In the genomic region with DNA sequence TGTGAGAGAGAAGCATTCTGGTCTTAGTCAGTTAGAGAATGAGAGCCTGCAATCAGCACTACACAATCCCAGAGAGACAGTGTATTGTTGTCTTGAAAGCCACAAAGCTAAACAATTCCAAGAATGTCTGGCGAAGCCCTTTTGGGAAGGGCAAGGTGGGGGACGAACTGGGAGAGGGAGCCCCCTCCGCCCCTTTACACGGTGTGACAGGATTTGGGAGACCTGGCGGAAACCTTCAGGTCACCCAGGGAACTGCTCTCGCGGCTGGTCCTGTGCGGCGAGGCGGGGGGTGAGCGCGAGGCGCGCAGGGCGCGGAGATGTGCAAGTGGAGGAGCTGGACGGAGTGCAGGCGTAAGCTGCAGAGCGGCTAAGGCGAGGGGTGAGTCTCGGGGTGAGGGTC, we compare ENCODE assay signal across 8 mouse cellular contexts. TPM values are rescaled to one million over a fixed set of nuclear protein-coding genes. Genes with fewer than 3 reads are reported as not detected.
DNase-seq lines count a peak whose midpoint lies in the region; ATAC-seq and TF ChIP-seq lines count a peak whose summit lies in the region.

No protein-coding gene starts in this region.

- peak; percentile 95 for DNase-seq in ES-CJ7 (ENCODE audit: low read depth, low spot score)
- DNase-seq in adrenal gland, adult 18-20 months (ENCODE audit: low spot score in 2 of 2) = peak; percentile 23 to 24
- peak; percentile 33 for DNase-seq in limb, embryonic 14.5 days (ENCODE audit: low spot score)
- peak; percentile 72 for DNase-seq in midbrain, embryonic 14.5 days
- peak; percentile 2 for DNase-seq in urinary bladder, postnatal 25 days (ENCODE audit: low spot score)

- H3K4me2 ChIP-seq in forebrain, embryonic 12.5 days = peak overlapping the region; percentile 99
- H3K4me2 ChIP-seq in hindbrain, embryonic 13.5 days = peak overlapping the region; percentile 100
- H3K4me2 ChIP-seq in limb, embryonic 14.5 days (replicated peaks; ENCODE audit: low read depth, low read length, severe bottlenecking) = peak overlapping the region; percentile 84
- H3K4me2 ChIP-seq in midbrain, embryonic 14.5 days (ENCODE audit: low read length) = peak overlapping the region; percentile 100

- peaks cover 6% of the 10 kb centered on the region for H3K4me1 ChIP-seq in forebrain, embryonic 12.5 days
- H3K4me1 ChIP-seq in hindbrain, embryonic 13.5 days (replicated peaks) = peaks cover 14% of the 10 kb centered on the region; the same call in 1 of the 2 replicates
- H3K4me1 ChIP-seq in limb, embryonic 14.5 days (ENCODE audit: control insufficient read depth, insufficient read depth, low read length) = peaks cover 6% of the 10 kb centered on the region; the same call in 1 of the 2 replicates
- peaks cover 6% of the 10 kb centered on the region; the same call in 1 of the 2 replicates for H3K4me1 ChIP-seq in midbrain, embryonic 14.5 days (ENCODE audit: control insufficient read depth, insufficient read depth, low read length)

- 0 out of 2 replicates have a peak, but pooled peaks have one; percentile 54 for TF ChIP-seq POLR2A in limb, embryonic 14.5 days (IDR thresholded peaks at IDR 0.05; ENCODE audit: borderline replicate concordance, extremely low read depth, insufficient read depth, insufficient read length)

- peaks cover 18% of the 10 kb centered on the region for H3K27me3 ChIP-seq in forebrain, embryonic 12.5 days
- H3K27me3 ChIP-seq in hindbrain, embryonic 13.5 days = peaks cover 24% of the 10 kb centered on the region
- no peaks in the 10 kb centered on the region for H3K27me3 ChIP-seq in limb, embryonic 14.5 days (ENCODE audit: control insufficient read depth, insufficient read depth, low read length)
- peaks cover 15% of the 10 kb centered on the region for H3K27me3 ChIP-seq in midbrain, embryonic 14.5 days (ENCODE audit: control insufficient read depth, insufficient read depth, low read length)

- 0% methylated on average over 21 of the region's 21 CpGs for WGBS in forebrain, embryonic 12.5 days
- WGBS in hindbrain, embryonic 13.5 days = 0% methylated on average over 21 of the region's 21 CpGs
- WGBS in limb, embryonic 14.5 days = under 1% methylated on average over 11 of the region's 21 CpGs
- under 1% methylated on average over 21 of the region's 21 CpGs for WGBS in midbrain, embryonic 14.5 days

- ATAC-seq in forebrain, embryonic 12.5 days (ENCODE audit: low FRiP score) = peak; percentile 89
- ATAC-seq in hindbrain, embryonic 13.5 days (ENCODE audit: low FRiP score) = peak; percentile 93
- ATAC-seq in limb, embryonic 14.5 days (ENCODE audit: low FRiP score, low read depth) = peak; percentile 76
- ATAC-seq in midbrain, embryonic 14.5 days (ENCODE audit: low FRiP score, low TSS enrichment) = peak; percentile 81
- ATAC-seq in monocyte, adult 5-6 weeks (replicated peaks; ENCODE audit: insufficient number of reproducible peaks, low FRiP score, low TSS enrichment, poor library complexity, severe bottlenecking) = no peak

- peak overlapping the region; percentile 61 for H3K9ac ChIP-seq in forebrain, embryonic 12.5 days
- H3K9ac ChIP-seq in hindbrain, embryonic 13.5 days = peak overlapping the region; percentile 76
- H3K9ac ChIP-seq in limb, embryonic 14.5 days (ENCODE audit: low read depth, low read length, severe bottlenecking) = peak overlapping the region; percentile 86
- H3K9ac ChIP-seq in midbrain, embryonic 14.5 days (replicated peaks; ENCODE audit: low read length) = peak overlapping the region; percentile 61

- H3K4me3 ChIP-seq in forebrain, embryonic 12.5 days (replicated peaks) = peak overlapping the region; percentile 72
- H3K4me3 ChIP-seq in hindbrain, embryonic 13.5 days = peak overlapping the region; percentile 79
- peak overlapping the region; percentile 81 for H3K4me3 ChIP-seq in limb, embryonic 14.5 days (replicated peaks; ENCODE audit: low read length)
- peak overlapping the region; percentile 75 for H3K4me3 ChIP-seq in midbrain, embryonic 14.5 days (replicated peaks; ENCODE audit: low read depth, low read length)

- H3K27ac ChIP-seq in forebrain, embryonic 12.5 days = no peak overlapping the region
- H3K27ac ChIP-seq in hindbrain, embryonic 13.5 days = peak overlapping the region; percentile 52; the same call in 1 of the 2 replicates
- peak overlapping the region; percentile 97 for H3K27ac ChIP-seq in limb, embryonic 14.5 days (replicated peaks; ENCODE audit: low read depth, low read length)
- H3K27ac ChIP-seq in midbrain, embryonic 14.5 days (replicated peaks; ENCODE audit: low read depth, low read length) = no peak overlapping the region

- no peaks in the 10 kb centered on the region for H3K36me3 ChIP-seq in forebrain, embryonic 12.5 days (replicated peaks)
- H3K36me3 ChIP-seq in hindbrain, embryonic 13.5 days = no peaks in the 10 kb centered on the region
- no peaks in the 10 kb centered on the region for H3K36me3 ChIP-seq in limb, embryonic 14.5 days (ENCODE audit: control insufficient read depth, insufficient read depth, low read length)
- no peaks in the 10 kb centered on the region for H3K36me3 ChIP-seq in midbrain, embryonic 14.5 days (ENCODE audit: control insufficient read depth, insufficient read depth, low read length)

- no peaks in the 10 kb centered on the region for H3K9me3 ChIP-seq in forebrain, embryonic 12.5 days
- no peaks in the 10 kb centered on the region for H3K9me3 ChIP-seq in hindbrain, embryonic 13.5 days
- H3K9me3 ChIP-seq in limb, embryonic 14.5 days (ENCODE audit: control insufficient read depth, low read length) = no peaks in the 10 kb centered on the region
- no peaks in the 10 kb centered on the region for H3K9me3 ChIP-seq in midbrain, embryonic 14.5 days (ENCODE audit: control insufficient read depth, low read length)

RNA-seq across cellular contexts. Expression of a gene that starts 53.9 kb away (rescaled TPM):
- 10 to 100 TPM; 42.5 to 45.9 TPM for total RNA-seq in adrenal gland, adult 18-20 months (2021)
- 9.0 and 9.7 TPM in 2 replicates for polyA plus RNA-seq in forebrain, embryonic 12.5 days (2016; fragmentation: Nextera tagmentation; extraction: Ambion mirVana)
- polyA plus RNA-seq in hindbrain, embryonic 13.5 days (2015; fragmentation: Nextera tagmentation; extraction: Ambion mirVana) = 4.1 and 4.5 TPM in 2 replicates
- 29.4 and 33.1 TPM in 2 replicates for polyA plus RNA-seq in limb, embryonic 14.5 days (2012; rRNA removed)
- 54.9 and 62.0 TPM in 2 replicates for polyA plus RNA-seq in limb, embryonic 14.5 days (2014; fragmentation: Nextera tagmentation; extraction: Ambion mirVana)
- polyA plus RNA-seq in midbrain, embryonic 14.5 days (2014; fragmentation: Nextera tagmentation; extraction: Ambion mirVana) = 2.9 and 3.3 TPM in 2 replicates
- not detected in 3 replicates for total RNA-seq in monocyte, adult 5-6 weeks (2017)

Comparison
In these comparisons a context has a peak if more than half of its experiments do, and no peak if none do; other contexts are left out.
1. DNase-seq: peak in every context shown above with its lines; median percentile 95 in ES-CJ7; 72 in midbrain, embryonic 14.5 days; 33 in limb, embryonic 14.5 days; 24 in adrenal gland, adult 18-20 months; 2 in urinary bladder, postnatal 25 days.
2. H3K27ac ChIP-seq: peak in hindbrain, embryonic 13.5 days (single experiment) and limb, embryonic 14.5 days (single experiment); none in forebrain, embryonic 12.5 days (single experiment) and midbrain, embryonic 14.5 days (single experiment).
3. Peak in every context shown above with its lines, with median percentiles within 50 percentile points of each other: H3K4me2 ChIP-seq, H3K4me3 ChIP-seq and H3K9ac ChIP-seq.